Mouse (Mus musculus): ENCODE measurements at regions not wholly inside any gene's neighbourhood (a gene's known extent, or its start where the extent isn't known, plus 50 kb on each side); places are given as distances from the start of the nearest gene placed in this dataset.

GRCm38 (mm10) chr12:16129243-16129642 lies 312.5 kb upstream of the Trib2 start:
- no peak overlapping the region for H3K4me3 ChIP-seq
- TF ChIP-seq CTCF (IDR thresholded peaks at IDR 0.05) = no peak
- no peak for DNase-seq (ENCODE audit: extremely low spot score in 1 of 2, low spot score in 2 of 2)
- H3K27ac ChIP-seq = no peak overlapping the region
- intact Hi-C loops (cut with DNase I) = no loop called here

DNA sequence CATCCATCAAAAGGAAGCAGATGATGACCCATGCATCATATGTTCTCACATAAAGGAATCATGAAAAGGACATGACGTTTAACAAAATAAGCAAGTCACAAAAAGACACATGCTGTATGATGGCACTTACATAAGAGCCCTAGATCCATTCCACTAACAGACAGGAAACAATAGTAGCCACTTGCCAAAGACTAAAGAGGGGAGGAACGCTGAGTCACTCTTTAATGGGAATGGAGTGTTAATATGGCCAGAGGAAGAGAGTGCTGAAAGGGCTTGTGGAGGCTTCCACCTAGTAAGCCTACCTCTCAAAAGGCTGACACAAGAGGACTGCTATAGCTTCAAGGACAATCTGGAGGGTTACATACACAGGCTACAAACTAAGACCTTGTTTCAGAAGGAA lies 308.2 kb upstream of the Trib2 start:
- no peak overlapping the region for H3K4me3 ChIP-seq
- intact Hi-C loops (cut with DNase I) = no loop called here
- H3K27ac ChIP-seq = no peak overlapping the region
- TF ChIP-seq CTCF (IDR thresholded peaks at IDR 0.05) = no peak
- no peak for DNase-seq (ENCODE audit: extremely low spot score in 1 of 2, low spot score in 2 of 2)

- Histone ChIP-seq H3K4me3 (no peak overlapping the region), H3K27ac (no peak overlapping the region)
- DNase-seq (ENCODE audit: extremely low spot score in 1 of 2, low spot score in 2 of 2) = no peak
- intact Hi-C loops (cut with DNase I) = no loop called here
- no peak for TF ChIP-seq CTCF (IDR thresholded peaks at IDR 0.05)
Observed at GRCm38 (mm10) chr12:16122353-16123127, 305.8 kb upstream of the Trib2 start.

DNA sequence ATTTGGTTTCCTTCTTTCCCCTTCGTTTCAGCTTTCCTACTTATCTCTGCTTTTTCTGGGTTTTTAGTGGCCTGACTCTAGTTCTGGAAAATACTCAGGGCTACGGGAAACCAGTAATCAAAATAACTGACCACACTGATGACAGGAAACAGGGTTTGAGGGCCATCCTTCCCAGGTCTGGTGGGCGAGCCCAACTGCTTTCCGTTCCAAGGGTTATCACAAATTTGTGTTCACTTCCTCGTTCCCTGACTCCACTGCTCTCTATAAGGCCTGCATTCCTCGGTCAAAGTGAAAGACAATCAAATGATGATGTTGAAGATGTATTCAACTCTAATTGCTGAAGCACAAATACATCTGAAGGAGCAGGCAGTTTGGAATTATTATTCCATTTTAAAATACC lies 305.1 kb upstream of the Trib2 start:
- DNase-seq (ENCODE audit: extremely low spot score in 1 of 2, low spot score in 2 of 2) = no peak

DNA sequence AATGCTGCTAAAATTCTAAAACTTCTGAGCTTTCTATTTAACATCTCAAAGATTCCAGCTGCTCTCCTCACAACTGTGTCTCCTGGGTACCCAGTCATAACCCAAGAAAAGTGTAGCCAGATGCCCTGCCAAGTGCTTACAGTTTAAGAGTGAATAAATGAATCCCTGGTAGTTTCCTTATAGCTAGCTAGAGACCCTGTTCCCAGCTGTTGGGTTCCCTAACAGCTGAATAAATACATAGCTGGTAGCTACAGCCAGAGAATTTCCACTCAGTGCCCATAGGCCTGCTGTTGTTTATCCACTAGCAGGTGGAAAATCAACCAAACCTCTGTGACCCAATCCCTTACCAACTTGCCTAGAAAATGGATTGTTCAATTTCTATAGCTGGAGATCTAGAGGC lies 302.0 kb upstream of the Trib2 start:
- DNase-seq (ENCODE audit: extremely low spot score in 1 of 2, low spot score in 2 of 2) = no peak
- intact Hi-C loops (cut with DNase I) = no loop called here
- no peak for TF ChIP-seq CTCF (IDR thresholded peaks at IDR 0.05)
- H3K27ac ChIP-seq = no peak overlapping the region
- H3K4me3 ChIP-seq = no peak overlapping the region

More for the DNA sequence above, 305.1 kb upstream of the Trib2 start:
- intact Hi-C loops (cut with DNase I) = no loop called here
- TF ChIP-seq CTCF (IDR thresholded peaks at IDR 0.05) = no peak
- Histone ChIP-seq H3K27ac (no peak overlapping the region), H3K4me3 (no peak overlapping the region)

DNA sequence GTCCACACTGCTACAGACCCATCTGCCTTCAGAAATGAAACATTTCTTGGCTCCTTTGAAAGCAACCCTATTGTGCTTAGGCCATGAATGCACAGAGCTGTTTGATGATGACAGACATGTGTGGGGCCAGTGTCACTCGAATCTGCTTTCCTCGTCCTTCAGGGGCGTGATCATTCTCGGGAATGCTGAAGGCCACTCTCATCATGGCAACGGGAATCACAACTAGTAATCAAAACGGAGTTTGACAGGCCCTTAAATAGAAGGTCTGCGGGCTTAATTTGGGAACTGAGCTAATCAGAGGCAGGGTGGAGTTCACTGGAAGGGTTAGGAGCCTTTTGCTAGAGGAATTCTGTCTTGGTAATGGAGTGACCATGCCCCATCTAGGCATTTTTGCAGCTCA lies 290.2 kb upstream of the Trib2 start:
- Histone ChIP-seq H3K27ac (no peak overlapping the region), H3K4me3 (no peak overlapping the region)
- intact Hi-C loops (cut with DNase I) = no loop called here
- TF ChIP-seq CTCF (IDR thresholded peaks at IDR 0.05) = no peak
- DNase-seq (ENCODE audit: extremely low spot score in 1 of 2, low spot score in 2 of 2) = no peak

DNA sequence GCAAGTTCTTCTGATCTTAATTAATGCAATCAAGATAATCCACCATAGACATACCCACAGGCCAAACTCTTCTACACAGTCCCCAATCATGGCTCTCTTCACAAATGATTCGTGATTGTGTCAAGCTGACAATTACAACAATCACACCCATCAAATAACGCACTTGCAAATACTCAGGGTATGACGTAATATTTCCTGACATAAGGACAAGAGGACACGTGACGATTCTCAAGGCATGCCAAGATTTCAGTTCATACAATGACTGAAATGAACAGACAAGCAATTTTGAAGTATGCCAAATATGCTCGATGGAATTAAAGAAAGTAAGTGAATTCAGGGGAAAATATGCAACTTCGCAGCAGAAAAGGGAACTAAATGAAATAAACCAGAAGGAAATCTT lies 282.1 kb upstream of the Trib2 start:
- Histone ChIP-seq H3K27ac (no peak overlapping the region), H3K4me3 (no peak overlapping the region)
- no peak for DNase-seq (ENCODE audit: extremely low spot score in 1 of 2, low spot score in 2 of 2)
- intact Hi-C loops (cut with DNase I) = no loop called here
- no peak for TF ChIP-seq CTCF (IDR thresholded peaks at IDR 0.05)

DNA sequence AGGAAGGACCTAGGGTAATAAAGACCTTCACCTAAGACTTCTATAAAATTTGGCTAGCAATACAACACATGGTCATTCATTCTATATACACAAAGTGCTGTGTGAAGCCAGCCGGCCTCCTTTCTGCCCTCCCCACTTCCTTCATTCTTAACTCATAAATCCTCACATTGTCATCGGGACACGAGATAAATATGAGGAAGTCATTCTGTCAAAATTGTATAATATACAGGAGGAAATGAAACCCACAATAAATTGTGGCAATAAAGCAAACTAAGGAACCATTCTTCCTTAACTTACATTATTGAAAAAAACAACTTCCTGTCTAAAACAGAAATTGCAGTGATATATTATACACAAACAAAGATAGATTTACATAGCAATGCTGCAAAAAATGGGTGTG lies 275.9 kb upstream of the Trib2 start:
- intact Hi-C loops (cut with DNase I) = no loop called here
- H3K4me3 ChIP-seq = no peak overlapping the region

DNA sequence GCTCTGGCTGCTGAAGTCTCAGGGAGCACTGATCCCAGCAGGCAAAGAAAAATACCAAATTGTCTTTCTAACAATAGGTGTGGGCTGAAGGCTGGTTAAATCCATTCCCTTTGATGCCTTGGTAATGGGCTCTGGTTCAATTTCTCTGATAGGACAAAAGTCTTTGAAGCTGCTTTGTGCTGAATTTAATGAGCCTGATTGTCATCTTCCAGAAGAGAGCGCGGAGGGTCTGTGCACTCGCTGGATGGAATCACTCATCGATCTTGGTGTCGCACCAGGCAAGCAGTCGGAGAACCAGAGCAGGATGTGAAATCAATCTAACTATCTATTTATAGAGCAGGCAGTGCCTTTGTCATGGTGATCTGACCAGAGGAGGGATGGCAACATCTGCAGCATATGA lies 274.6 kb upstream of the Trib2 start:
- DNase-seq (ENCODE audit: extremely low spot score in 1 of 2, low spot score in 2 of 2) = no peak
- Histone ChIP-seq H3K27ac (no peak overlapping the region), H3K4me3 (no peak overlapping the region)
- no peak for TF ChIP-seq CTCF (IDR thresholded peaks at IDR 0.05)
- intact Hi-C loops (cut with DNase I) = no loop called here

More for the DNA sequence above, 275.9 kb upstream of the Trib2 start:
- TF ChIP-seq CTCF (IDR thresholded peaks at IDR 0.05) = no peak
- DNase-seq (ENCODE audit: extremely low spot score in 1 of 2, low spot score in 2 of 2) = no peak
- no peak overlapping the region for H3K27ac ChIP-seq

DNA sequence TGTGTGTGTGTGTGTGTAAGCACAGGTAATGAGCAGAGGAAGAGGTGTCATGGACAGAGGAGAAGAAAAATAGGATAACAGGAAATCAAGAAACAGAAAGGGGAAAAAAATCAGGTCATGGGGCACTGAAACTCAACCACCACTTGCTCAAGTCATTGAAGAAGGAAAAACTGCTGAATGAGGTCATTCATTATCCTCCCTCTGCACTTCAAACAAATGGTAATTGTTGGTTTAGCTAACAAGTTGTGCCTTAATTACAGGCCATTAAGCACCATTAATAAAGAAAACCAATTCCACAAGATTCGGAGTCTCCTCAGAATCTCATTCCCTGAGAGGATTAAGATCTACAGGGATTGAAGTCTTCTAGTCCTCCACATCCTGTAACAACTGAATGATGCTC lies 266.5 kb upstream of the Trib2 start:
- intact Hi-C loops (cut with DNase I) = loop anchor here (5.0 kb wide), 1 partner anchor 64 kb away; no protein-coding TSS in a partner anchor
- Histone ChIP-seq H3K4me3 (no peak overlapping the region), H3K27ac (no peak overlapping the region)
- no peak for DNase-seq (ENCODE audit: extremely low spot score in 1 of 2, low spot score in 2 of 2)
- no peak for TF ChIP-seq CTCF (IDR thresholded peaks at IDR 0.05)

DNA sequence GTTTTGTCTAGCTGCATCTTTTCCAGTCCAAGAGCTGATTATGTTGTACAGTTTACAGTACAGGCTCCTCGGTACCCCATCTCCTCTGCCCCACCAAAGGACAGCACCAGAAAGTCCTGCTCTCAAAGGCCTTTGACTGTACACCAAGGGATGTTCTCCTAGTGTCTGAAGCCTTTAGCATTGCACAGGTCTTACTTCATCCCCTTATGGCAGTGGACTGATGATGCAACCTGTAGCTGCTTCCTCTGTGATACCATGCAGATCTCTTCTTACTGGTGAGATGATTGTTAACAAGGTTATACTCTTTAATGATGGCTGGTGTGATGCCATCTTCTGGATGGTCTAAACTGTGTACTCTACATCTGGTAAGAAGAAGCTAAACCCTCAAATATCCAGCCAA lies 260.5 kb upstream of the Trib2 start:
- DNase-seq (ENCODE audit: extremely low spot score in 1 of 2, low spot score in 2 of 2) = no peak
- Histone ChIP-seq H3K27ac (no peak overlapping the region), H3K4me3 (no peak overlapping the region)
- intact Hi-C loops (cut with DNase I) = no loop called here
- no peak for TF ChIP-seq CTCF (IDR thresholded peaks at IDR 0.05)

- no peak for TF ChIP-seq CTCF (IDR thresholded peaks at IDR 0.05)
- intact Hi-C loops (cut with DNase I) = no loop called here
- no peak overlapping the region for H3K4me3 ChIP-seq
- no peak for DNase-seq (ENCODE audit: extremely low spot score in 1 of 2, low spot score in 2 of 2)
- no peak overlapping the region for H3K27ac ChIP-seq
Observed at GRCm38 (mm10) chr12:16075962-16076361, 259.2 kb upstream of the Trib2 start.

DNA sequence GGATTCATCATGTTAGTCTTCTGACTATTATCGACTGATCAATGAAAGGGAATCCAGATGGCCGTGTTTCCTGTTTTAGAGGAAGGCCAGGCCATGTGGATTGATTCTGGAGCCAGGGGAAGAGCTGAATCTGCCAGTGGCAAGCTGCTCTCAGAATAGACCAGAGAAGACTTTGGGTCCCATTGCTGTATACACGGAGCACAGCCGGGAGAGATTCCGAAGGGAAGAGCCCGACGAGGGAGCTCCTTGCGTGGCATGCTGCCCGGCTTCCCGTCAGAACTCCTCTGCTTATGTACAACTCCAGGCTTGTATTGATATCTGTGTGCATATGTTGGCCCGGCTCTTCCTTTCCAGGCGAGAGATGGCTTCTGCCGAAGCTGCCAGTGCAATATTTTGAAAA lies 252.2 kb upstream of the Trib2 start:
- no peak overlapping the region for H3K27ac ChIP-seq
- H3K4me3 ChIP-seq = no peak overlapping the region
- intact Hi-C loops (cut with DNase I) = no loop called here
- no peak for TF ChIP-seq CTCF (IDR thresholded peaks at IDR 0.05)
- DNase-seq (ENCODE audit: extremely low spot score in 1 of 2, low spot score in 2 of 2) = peak; percentile 21 to 24

All from left cerebral cortex, adult 2 months (tissue).